Mouse (Mus musculus) spleen, adult 2 months (tissue): Measurements from ENCODE around the gene Gatad2b.

Experiments
- CTCF ChIP-seq: fragments of 200-500 bp; IDR thresholded peaks from 2 replicates; pipeline ENCODE4 v1.5.1; 2011; ENCODE audit warnings: mild to moderate bottlenecking, inconsistent platforms; ENCODE audit not compliant: insufficient read depth, insufficient read length, insufficient replicate concordance; ENCODE audit errors: extremely low read depth
- POLR2A ChIP-seq: fragments of 200-500 bp; IDR thresholded peaks from 2 replicates; pipeline ENCODE4 v1.6.1; 2011; ENCODE audit warnings: low read depth, low read length, inconsistent platforms

GRCm38 (mm10) chr3:90323119-90323518, 30.1 kb downstream of the Gatad2b start:
- TF ChIP-seq POLR2A (no peak), CTCF (no peak)
